Mouse (Mus musculus) neural tube, embryonic 13.5 days (tissue): ENCODE measurements around the gene Elf1. TPM values are rescaled to one million over a fixed set of nuclear protein-coding genes. Genes with fewer than 3 reads are reported as not detected.
"Not testable (repeated sequence)": the region's sequence is repeated elsewhere in the genome, so short reads cannot be mapped to it uniquely, and the experiment has no call there.

Experiments
- ATAC-seq: fragments of 200-750 bp; cut with Nextera tagmentation; 2 replicates; pipeline ENCODE4 v1.8.0; 2017; ENCODE audit warnings: low read depth, mild to moderate bottlenecking, moderate TSS enrichment, moderate library complexity
- H3K27ac ChIP-seq: fragments of 300-500 bp; sonication (generic); replicated peaks from 2 replicates; pipeline ENCODE4 v1.5.1; 2015; ENCODE audit warnings: moderate library complexity, mild to moderate bottlenecking, inconsistent platforms
- H3K27me3 ChIP-seq: fragments of 300-500 bp; sonication (generic); 2 replicates; pipeline ENCODE4 v1.6.1; 2015; ENCODE audit warnings: mild to moderate bottlenecking, inconsistent platforms
- H3K36me3 ChIP-seq: fragments of 300-500 bp; sonication (generic); 2 replicates; pipeline ENCODE4 v1.6.1; 2015; ENCODE audit warnings: mild to moderate bottlenecking, inconsistent platforms
- H3K4me1 ChIP-seq: fragments of 300-500 bp; sonication (generic); replicated peaks from 2 replicates; pipeline ENCODE4 v1.6.1; 2015; ENCODE audit warnings: inconsistent platforms
- H3K4me2 ChIP-seq: fragments of 300-500 bp; sonication (generic); 2 replicates; pipeline ENCODE4 v1.6.1; 2015; ENCODE audit warnings: inconsistent platforms, mild to moderate bottlenecking, moderate library complexity
- H3K4me3 ChIP-seq: fragments of 300-500 bp; sonication (generic); 2 replicates; pipeline ENCODE4 v1.5.1; 2015; ENCODE audit warnings: mild to moderate bottlenecking, inconsistent platforms
- H3K9ac ChIP-seq: fragments of 300-500 bp; sonication (generic); 2 replicates; pipeline ENCODE4 v1.6.1; 2015; ENCODE audit warnings: moderate library complexity, mild to moderate bottlenecking, inconsistent platforms
- H3K9me3 ChIP-seq: fragments of 300-500 bp; sonication (generic); 2 replicates; pipeline ENCODE4 v1.6.1; 2016; ENCODE audit warnings: inconsistent platforms
- WGBS: fragments of 180-500 bp; shearing (Covaris S2); methylation state at CpG from one replicate; pipeline ENCODE4 v1.1.7; 2015; 5-methylcytosine and 5-hydroxymethylcytosine counted together
- polyA plus RNA-seq: library from polyadenylated mRNA; unstranded; fragments of >200 nt; fragmentation: Nextera tagmentation; extraction: Ambion mirVana; gene quantifications from 2 replicates; pipeline ENCODE4 v1.2.1, GENCODE M21; 2015

Elf1 gene
- 4.3 and 4.6 TPM in 2 replicates for polyA plus RNA-seq

DNA sequence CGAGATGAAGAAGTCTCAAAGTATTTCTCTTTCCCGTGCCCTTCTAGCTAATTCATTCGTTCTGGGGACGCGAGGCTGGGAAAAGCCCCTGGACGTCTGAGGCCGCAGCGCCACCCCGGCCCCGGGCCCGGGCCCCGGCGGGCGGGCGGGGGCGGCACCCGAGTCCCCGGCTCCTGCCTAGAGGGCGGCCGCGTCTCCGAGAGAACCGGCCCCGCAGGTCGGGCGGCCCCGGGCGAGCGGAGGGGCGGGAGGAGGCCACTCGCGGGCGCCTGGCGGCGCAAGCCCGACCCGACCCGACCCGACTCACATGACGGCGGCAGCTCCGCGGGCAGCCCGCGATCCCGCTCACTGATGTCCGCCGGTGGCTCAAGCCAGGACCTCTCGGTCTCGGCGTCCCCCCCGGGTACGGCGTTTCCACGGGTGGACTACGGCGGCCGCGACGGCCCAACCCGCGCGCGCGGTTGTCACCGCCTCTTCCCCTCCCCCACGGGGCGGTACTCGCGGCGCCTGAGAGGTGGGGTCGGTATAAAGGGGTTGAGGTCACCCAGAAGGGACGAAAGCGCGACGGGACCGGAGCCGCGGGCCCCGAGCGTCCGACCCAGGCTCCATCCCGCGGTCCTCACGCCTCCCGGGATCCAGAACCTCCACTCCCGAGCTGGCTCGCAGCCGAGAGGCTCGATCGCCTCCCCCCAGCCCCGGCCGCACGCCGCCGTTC lies at the start of gene Elf1:
Gene Elf1, plus strand, starts transcription at position 571 of the 715 bp plus-strand sequence.
- Histone ChIP-seq H3K4me1 (peaks cover 36% of the 10 kb centered on the region), H3K9me3 (no peaks in the 10 kb centered on the region), H3K4me3 (peak within 1 kb of the TSS; percentile 88), H3K27me3 (no peaks in the 10 kb centered on the region), H3K9ac (peak within 1 kb of the TSS; percentile 94), H3K36me3 (peaks cover 23% of the 10 kb centered on the region), H3K4me2 (peak within 1 kb of the TSS; percentile 66), H3K27ac (peak within 1 kb of the TSS; percentile 100)
- peak; percentile 80 for ATAC-seq
- WGBS = under 1% methylated on average over 71 of the region's 96 CpGs

DNA sequence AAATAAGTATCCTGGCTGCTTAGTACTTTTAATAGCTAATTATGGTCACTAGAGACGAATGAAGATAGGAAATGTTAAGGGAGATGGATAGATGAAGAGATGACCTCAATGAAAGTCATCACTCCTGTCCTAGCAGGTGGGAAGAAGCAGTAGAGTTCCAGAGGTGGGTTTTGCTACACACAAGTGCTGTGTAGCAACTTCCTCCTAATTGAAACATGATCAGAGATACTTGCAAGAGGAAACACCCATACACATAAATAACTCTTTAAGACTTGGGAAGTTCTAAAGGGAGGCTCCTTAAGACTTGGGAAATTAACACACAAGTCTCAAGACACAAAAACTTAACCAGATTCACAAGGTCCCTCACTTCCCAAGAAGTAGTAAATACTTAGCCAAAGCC lies 46.9 kb upstream of the Elf1 start:
- Histone ChIP-seq H3K36me3 (peaks cover 4% of the 10 kb centered on the region; the same call in 1 of the 2 replicates), H3K9ac (no peak overlapping the region), H3K27ac (no peak overlapping the region), H3K4me2 (no peak overlapping the region), H3K27me3 (no peaks in the 10 kb centered on the region), H3K9me3 (no peaks in the 10 kb centered on the region), H3K4me3 (no peak overlapping the region), H3K4me1 (no peaks in the 10 kb centered on the region)
- WGBS = 80% methylated on average over 1 of the region's 1 CpGs
- ATAC-seq = no peak

DNA sequence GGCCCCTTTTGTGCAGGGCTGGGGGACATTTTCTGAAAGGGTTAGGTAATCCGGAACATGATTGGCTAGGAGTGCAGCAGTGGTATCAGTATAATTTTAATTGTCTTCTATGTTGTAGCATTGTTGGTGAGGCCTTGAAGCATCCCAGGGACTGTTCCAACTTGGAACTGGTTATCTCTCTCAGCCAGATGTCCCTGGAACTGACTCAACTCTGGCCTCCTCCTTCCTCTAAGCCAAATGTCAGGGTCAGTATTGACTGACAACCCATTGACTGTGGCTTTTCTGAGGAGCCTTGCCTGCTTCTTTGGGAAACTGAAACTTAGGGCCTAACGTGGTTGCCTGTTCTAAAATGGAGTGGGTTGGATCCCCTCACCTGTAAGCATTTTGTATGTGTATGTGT lies 40.3 kb upstream of the Elf1 start:
- ATAC-seq = no peak
- Histone ChIP-seq H3K4me3 (no peak overlapping the region), H3K27ac (no peak overlapping the region), H3K27me3 (no peaks in the 10 kb centered on the region), H3K36me3 (no peaks in the 10 kb centered on the region), H3K4me2 (no peak overlapping the region), H3K9ac (no peak overlapping the region), H3K9me3 (peaks cover 5% of the 10 kb centered on the region; the same call in 1 of the 2 replicates), H3K4me1 (peaks cover 12% of the 10 kb centered on the region)
- WGBS = 87% methylated on average over 2 of the region's 2 CpGs

DNA sequence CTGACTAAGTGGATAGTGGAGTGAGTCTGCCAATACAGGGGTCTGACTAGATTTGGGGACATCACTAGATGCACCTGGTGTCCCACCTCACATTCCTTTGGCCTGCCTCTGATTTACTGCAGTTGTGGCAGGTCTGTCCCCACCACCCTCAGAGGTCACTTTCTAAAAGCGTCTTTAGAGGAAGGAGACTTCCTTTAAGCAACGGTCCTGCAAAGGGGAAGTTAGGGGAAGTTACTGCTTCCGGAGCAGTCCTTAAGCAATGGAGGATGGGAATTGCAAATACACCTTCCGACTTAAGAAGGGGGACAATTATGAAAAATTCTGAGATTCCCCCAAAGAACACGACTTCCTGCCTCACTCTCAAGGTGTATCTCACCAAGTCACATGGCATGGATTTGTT lies 39.6 kb upstream of the Elf1 start:
- 87% methylated on average over 5 of the region's 5 CpGs for WGBS
- ATAC-seq = no peak
- Histone ChIP-seq H3K27ac (no peak overlapping the region), H3K9me3 (peaks cover 5% of the 10 kb centered on the region; the same call in 1 of the 2 replicates), H3K9ac (no peak overlapping the region), H3K4me3 (no peak overlapping the region), H3K27me3 (no peaks in the 10 kb centered on the region), H3K4me1 (peaks cover 15% of the 10 kb centered on the region), H3K36me3 (no peaks in the 10 kb centered on the region), H3K4me2 (no peak overlapping the region)

DNA sequence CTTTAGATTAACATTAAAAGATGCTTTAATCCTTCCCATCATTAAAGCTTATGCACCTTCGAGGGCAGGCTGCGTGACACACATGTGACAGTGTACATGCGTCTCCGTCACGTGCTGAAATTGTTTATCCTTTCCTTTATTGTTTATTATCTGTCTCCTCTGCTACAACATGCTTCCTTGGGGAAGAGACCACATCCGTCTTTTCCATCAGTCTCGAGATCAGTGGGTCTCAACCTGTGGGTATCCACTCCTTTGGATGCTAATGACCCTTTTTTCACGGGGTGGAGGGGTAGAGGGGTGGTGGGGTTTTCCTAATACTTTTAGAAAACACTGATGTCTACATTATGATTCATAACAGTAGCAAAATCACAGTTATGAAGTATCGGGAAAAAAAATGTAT lies 36.4 kb upstream of the Elf1 start:
- peaks cover 3% of the 10 kb centered on the region; the same call in 1 of the 2 replicates for H3K9me3 ChIP-seq
- no peak overlapping the region for H3K4me3 ChIP-seq
- peaks cover 15% of the 10 kb centered on the region for H3K4me1 ChIP-seq
- ATAC-seq = peak; percentile 25; the same call in 1 of the 2 replicates
- peak overlapping the region; percentile 51 for H3K4me2 ChIP-seq
- H3K27me3 ChIP-seq = no peaks in the 10 kb centered on the region
- WGBS = 77% methylated on average over 9 of the region's 9 CpGs
- H3K27ac ChIP-seq = peak overlapping the region; percentile 39; the same call in 1 of the 2 replicates
- H3K36me3 ChIP-seq = no peaks in the 10 kb centered on the region
- no peak overlapping the region for H3K9ac ChIP-seq

DNA sequence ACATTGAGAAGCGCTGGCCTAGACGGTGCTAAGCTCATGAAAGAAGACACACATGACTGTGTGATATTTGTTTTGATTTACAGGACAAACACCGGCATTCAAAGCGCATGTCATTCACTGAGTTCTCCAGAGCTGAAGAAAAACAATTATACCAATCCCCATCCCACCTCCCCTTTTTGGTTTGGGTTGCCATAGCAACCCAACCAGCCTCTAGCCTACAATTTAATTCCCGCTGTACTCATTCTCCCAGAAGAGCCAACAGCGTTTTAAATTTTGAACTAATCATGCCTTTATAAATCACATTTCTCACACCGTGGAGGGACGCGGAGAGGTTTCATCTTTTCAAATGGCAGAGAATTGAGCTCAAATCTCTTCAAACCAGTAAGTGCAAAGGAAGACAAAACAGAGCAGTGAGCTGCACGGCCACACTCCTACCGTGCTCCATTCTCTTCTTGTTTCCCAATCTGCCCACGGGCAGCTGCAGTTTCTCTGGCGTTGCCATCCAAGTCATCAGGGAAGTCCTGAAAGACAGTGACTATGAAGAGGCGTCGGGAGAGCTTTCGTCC lies 35.9 kb upstream of the Elf1 start:
- H3K4me1 ChIP-seq = peaks cover 15% of the 10 kb centered on the region
- peak overlapping the region; percentile 18 for H3K4me3 ChIP-seq
- peak overlapping the region; percentile 51 for H3K4me2 ChIP-seq
- peak; percentile 77 for ATAC-seq
- peak overlapping the region; percentile 84 for H3K27ac ChIP-seq
- no peaks in the 10 kb centered on the region for H3K9me3 ChIP-seq
- peak overlapping the region; percentile 13 for H3K9ac ChIP-seq
- no peaks in the 10 kb centered on the region for H3K27me3 ChIP-seq
- WGBS = 22% methylated on average over 16 of the region's 16 CpGs
- no peaks in the 10 kb centered on the region for H3K36me3 ChIP-seq

DNA sequence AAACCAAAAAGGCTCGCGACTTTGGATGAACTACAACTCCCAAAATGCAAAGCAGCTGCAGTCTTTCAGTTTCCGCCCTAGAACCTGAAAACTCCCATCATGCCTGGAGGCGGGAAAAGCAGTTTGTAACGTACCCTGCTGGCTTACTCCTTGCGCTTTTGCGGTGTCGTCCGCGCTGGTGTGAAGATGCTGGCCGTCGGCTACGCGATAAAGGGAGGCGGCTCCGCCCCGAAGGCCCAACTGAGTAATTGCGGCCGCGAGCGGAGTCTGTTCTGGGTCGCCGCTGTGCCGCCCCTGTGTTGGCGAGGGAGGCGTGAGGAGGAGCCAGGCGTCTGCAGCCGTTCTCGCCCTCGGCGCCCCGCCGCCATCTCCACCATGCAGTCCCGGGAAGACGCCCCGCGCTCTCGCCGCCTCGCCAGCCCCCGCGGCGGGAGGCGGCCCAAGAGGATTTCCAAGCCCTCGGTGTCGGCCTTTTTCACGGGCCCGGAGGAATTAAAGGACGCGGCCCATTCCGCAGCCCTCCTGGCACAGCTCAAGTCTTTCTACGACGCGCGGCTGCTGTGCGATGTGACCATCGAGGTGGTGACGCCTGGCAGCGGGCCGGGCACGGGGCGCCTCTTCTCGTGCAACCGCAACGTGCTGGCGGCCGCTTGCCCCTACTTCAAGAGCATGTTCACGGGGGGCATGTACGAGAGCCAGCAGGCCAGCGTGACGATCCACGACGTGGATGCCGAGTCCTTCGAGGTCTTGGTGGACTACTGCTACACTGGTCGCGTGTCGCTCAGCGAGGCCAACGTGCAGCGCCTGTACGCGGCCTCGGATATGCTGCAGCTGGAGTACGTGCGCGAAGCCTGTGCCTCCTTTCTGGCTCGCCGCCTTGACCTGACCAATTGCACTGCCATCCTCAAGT lies 29.1 kb upstream of the Elf1 start, which contains the start of gene Kbtbd6:
Gene Kbtbd6, plus strand, starts transcription at position 155 of the 910 bp plus-strand sequence.
- not testable (repeated sequence) for H3K9me3 ChIP-seq, H3K27me3 ChIP-seq, H3K4me1 ChIP-seq, H3K36me3 ChIP-seq, H3K27ac ChIP-seq
- peak within 1 kb of the TSS; percentile 59 for H3K4me3 ChIP-seq
- peak within 1 kb of the TSS; percentile 60; the same call in 1 of the 2 replicates for H3K9ac ChIP-seq
- WGBS = 20% methylated on average over 43 of the region's 89 CpGs
- ATAC-seq = peak; percentile 89
- peak within 1 kb of the TSS; percentile 66 for H3K4me2 ChIP-seq

DNA sequence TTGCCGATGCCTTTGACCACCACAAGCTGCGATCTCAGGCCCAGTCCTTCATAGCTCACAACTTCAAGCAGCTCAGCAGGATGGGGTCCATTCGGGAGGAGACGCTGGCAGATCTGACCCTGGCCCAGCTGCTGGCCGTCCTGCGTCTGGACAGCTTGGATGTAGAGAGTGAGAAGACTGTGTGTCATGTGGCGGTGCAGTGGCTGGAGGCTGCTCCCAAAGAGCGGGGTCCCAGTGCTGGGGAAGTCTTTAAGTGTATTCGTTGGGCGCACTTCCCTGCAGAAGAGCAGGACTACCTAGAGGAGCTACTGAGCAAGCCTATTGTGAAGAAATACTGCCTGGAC lies 28.4 kb upstream of the Elf1 start:
- not testable (repeated sequence) for H3K27me3 ChIP-seq, H3K9ac ChIP-seq, H3K4me2 ChIP-seq, H3K4me1 ChIP-seq, H3K36me3 ChIP-seq, H3K27ac ChIP-seq, H3K9me3 ChIP-seq, H3K4me3 ChIP-seq
- 95% methylated on average over 8 of the region's 10 CpGs for WGBS
- peak; percentile 45; the same call in 1 of the 2 replicates for ATAC-seq

DNA sequence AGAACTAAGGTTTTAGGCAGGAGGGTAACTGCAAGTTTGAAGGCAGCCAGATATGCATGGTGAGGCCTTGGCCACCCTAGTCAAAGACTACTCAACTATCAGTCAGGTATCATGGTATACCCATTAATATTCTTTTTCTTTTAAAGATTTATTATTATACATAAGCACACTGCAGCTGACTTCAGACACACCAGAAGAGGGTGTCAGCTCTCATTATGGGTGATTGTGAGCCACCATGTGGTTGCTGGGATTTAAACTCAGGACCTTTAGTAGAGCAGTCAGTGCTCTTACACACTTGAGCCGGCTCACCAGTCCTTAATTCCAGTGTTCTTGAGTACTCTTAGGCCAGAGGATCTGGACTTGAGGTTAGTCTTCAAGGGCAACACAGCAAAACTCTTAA lies 20.6 kb upstream of the Elf1 start:
- Histone ChIP-seq H3K9ac (no peak overlapping the region), H3K36me3 (peaks cover 42% of the 10 kb centered on the region), H3K4me1 (no peaks in the 10 kb centered on the region), H3K9me3 (no peaks in the 10 kb centered on the region), H3K4me3 (no peak overlapping the region), H3K4me2 (no peak overlapping the region), H3K27ac (no peak overlapping the region), H3K27me3 (no peaks in the 10 kb centered on the region)
- WGBS = 84% methylated on average over 1 of the region's 1 CpGs
- ATAC-seq = no peak

DNA sequence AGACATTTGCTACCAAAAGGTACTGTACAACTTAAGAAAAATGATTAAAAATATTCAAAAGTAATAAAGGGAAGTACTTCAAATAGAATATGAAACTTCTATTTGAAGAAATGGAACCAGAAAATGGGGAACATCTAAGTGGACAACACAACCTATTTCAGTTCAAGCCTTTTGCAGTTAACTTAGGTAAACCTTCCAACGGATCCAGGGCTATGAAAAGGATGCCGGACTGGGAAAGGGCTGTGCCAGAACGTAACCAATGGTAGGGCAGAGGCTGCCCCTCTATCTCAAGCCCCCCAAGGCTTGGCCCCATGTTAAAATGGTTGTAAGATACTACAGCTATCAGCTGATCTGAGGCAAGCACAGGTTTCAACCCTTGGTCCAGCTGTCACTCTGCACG lies 20.0 kb upstream of the Elf1 start:
- Histone ChIP-seq H3K9ac (no peak overlapping the region), H3K27ac (no peak overlapping the region), H3K36me3 (peaks cover 48% of the 10 kb centered on the region), H3K9me3 (no peaks in the 10 kb centered on the region), H3K4me3 (no peak overlapping the region), H3K4me1 (no peaks in the 10 kb centered on the region), H3K4me2 (no peak overlapping the region), H3K27me3 (no peaks in the 10 kb centered on the region)
- no peak for ATAC-seq
- WGBS = 92% methylated on average over 4 of the region's 4 CpGs

DNA sequence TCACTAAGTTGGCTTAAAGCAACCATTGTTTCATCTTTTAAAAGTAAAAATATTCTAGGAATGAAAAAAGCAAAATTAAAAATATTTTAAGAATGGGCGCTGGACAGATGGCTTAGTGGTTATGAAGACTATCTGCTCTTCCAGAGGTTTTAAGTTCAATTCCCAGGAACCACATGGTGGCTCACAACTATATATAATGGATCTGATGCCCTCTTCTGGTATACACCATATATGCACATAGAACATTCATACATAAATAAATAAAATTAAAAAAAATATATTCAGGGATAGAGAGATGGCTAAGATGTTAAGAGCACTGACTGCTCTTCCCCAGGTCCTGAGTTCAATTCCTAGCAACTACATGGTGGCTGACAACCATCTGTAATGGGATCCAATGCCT lies 15.4 kb upstream of the Elf1 start:
- Histone ChIP-seq H3K9ac (no peak overlapping the region), H3K27ac (no peak overlapping the region), H3K27me3 (no peaks in the 10 kb centered on the region), H3K4me2 (no peak overlapping the region), H3K4me1 (no peaks in the 10 kb centered on the region), H3K9me3 (no peaks in the 10 kb centered on the region), H3K36me3 (peaks cover 76% of the 10 kb centered on the region), H3K4me3 (no peak overlapping the region)
- 98% methylated on average over 1 of the region's 1 CpGs for WGBS
- ATAC-seq = no peak

DNA sequence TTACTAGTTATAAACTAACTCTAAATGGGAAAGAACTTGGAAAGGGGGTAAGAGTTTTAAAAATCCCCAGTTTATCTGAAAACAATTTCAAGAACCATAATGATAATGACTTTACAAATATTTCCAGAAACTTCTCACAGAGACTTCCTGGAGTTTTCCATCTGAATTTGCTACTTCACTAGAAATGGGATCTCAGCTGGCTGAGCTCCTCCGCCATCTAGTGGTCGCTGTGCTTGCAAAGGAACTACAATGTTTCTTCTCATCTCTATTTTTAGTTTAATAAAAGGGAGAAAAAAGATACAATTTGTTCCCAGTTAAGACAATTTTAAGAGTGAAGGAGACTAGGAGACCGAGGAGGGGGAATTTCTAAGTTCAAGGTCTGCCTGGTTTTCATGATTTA lies 13.4 kb upstream of the Elf1 start:
- Histone ChIP-seq H3K27ac (no peak overlapping the region), H3K36me3 (peaks cover 79% of the 10 kb centered on the region), H3K27me3 (no peaks in the 10 kb centered on the region), H3K4me1 (no peaks in the 10 kb centered on the region), H3K4me3 (no peak overlapping the region), H3K4me2 (no peak overlapping the region), H3K9ac (no peak overlapping the region), H3K9me3 (no peaks in the 10 kb centered on the region)
- WGBS = 34% methylated on average over 3 of the region's 3 CpGs
- ATAC-seq = no peak
